In genomic region chr4:137068491-137068890, GRCm38 (mm10) we compare ENCODE assay signal across 13 mouse cellular contexts. TPM values are rescaled to one million over a fixed set of nuclear protein-coding genes. Genes with fewer than 3 reads are reported as not detected.
DNase-seq lines count a peak whose midpoint lies in the region; ATAC-seq lines count a peak whose summit lies in the region.
"Had no signal": no experiment of that assay in that cellular context is flagged by ENCODE, and none has a peak within 500 bp of the region (broad histone marks: within the 10 kb centered on the region; RNA-seq: fewer than 3 reads in every experiment).

No protein-coding gene starts in this region.

- DNase-seq in CD4-positive, CD25-positive, alpha-beta regulatory T cell, adult 2 months (ENCODE audit: low read depth, low spot score), result peak; percentile 57
- DNase-seq in R1 (ENCODE audit: low read depth, low spot score), result peak; percentile 34
- DNase-seq in naive thymus-derived CD4-positive, alpha-beta T cell, adult 2 months (ENCODE audit: low read depth), result peak; percentile 52
- no peak for DNase-seq in neural tube, embryonic 10.5 days (ENCODE audit: extremely low spot score, low spot score)
- DNase-seq in spleen, postnatal 4 days (ENCODE audit: low spot score in 2 of 2), result no peak
- DNase-seq in layer of hippocampus, adult 8-10 months (ENCODE audit: low spot score in 2 of 2), result no peak
- DNase-seq: adrenal gland, postnatal 25 days; cerebellum, adult 9-10 months; gastrocnemius, postnatal 10 days; kidney, adult 11 months had no signal

- no peak for ATAC-seq in cerebellum, adult (ENCODE audit: insufficient number of reproducible peaks, low FRiP score, low TSS enrichment)
- ATAC-seq: forebrain, embryonic 16.5 days; hindbrain, postnatal 0 days had no signal

RNA-seq across cellular contexts. Expression of gene Zbtb40, which starts 19.9 kb away (rescaled TPM):
- total RNA-seq in layer of hippocampus, adult 8-10 months (2022), result 10 to 100 TPM in 2 of 4 experiments, 1 to 10 TPM in 2; 6.0 to 23.6 (median 15.0) TPM

Comparison
In these comparisons a context has a peak if more than half of its experiments do, and no peak if none do; other contexts are left out.
1. DNase-seq: peak in CD4-positive, CD25-positive, alpha-beta regulatory T cell, adult 2 months (single experiment), R1 (single experiment) and naive thymus-derived CD4-positive, alpha-beta T cell, adult 2 months (single experiment); none in neural tube, embryonic 10.5 days (single experiment), spleen, postnatal 4 days (0 of 2) and layer of hippocampus, adult 8-10 months (0 of 2).